Mouse (Mus musculus): Measurements from ENCODE around the gene Tulp4.

The Tulp4 gene

DNA sequence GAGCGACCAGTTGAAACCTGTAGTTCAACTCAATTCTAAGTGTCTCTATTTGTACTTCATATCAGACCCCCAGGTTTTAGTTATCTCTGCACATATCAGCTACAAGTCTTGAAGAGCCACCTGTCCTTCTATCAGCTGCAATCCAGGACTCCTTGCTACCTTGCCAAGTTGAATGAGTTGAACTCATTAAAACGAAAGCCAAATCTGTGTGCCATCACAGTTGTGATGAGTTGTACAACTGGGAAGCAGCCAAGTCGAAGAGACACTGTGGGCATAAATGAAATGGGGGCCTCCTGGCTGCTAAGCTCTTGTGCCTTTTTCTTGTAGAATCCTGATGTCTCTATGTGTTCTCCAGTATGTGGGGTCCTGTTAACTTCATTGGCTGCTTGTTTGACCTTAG, 19.2 kb downstream of the Tulp4 start:
- no peak for DNase-seq

DNA sequence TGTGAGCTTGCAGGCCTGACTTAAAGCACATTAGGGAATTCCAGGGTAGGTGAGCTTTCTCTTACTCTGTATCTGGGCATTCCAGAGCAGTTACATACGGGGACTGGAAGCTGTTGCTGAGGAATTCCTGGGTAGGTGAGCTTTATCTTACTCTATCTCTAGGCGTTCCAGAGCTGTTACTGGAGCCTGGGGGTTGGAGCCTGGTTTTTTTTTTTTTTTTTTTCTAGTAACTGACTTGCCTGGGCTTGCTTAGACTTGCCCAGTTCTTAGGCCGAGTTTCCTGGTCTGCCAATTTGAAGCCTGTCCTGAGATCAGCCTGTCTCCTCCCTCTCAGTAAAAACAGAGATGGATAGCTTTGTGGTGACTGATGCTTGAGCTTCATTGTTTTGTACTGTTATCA, 21.8 kb downstream of the Tulp4 start:
- no peak for DNase-seq

DNA sequence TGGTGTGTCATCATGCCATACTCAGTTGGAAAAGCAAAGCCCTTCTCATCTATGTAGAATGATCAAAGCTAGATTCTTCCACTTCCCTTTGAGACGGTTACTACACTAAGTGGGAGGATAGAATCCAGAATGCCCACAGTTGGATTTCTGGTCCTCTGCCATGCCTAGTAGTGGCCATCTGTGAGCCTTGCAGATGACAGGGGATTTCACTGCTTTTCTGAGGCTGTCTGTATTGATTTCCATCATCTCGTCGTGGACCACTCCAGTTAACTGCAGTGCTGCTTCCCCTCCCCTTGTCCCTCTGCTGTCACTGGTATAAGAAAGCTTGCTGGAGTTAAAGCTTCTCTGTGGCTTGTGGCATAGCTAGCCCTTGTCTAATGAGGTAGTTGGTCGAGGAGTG, 23.1 kb downstream of the Tulp4 start:
- DNase-seq = no peak

DNA sequence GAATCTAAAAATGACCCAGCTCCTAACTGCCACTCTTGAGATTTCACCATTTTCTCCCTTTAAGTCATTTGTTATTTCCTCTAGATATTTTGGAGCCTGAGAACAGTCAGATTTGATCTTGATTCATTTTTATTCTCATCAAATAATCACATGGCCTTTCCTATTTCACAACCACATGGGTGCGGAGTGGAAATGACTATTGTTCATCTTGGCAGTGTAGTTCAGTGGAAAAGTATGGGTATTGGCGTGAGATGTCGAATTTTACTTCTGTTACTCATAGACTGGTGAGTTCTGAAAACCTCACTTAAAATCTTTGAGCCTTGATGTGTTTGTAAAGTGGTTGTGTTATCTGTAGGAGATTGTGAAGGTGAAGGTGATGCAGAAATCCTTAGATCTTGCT, 24.8 kb downstream of the Tulp4 start:
- DNase-seq = no peak

DNA sequence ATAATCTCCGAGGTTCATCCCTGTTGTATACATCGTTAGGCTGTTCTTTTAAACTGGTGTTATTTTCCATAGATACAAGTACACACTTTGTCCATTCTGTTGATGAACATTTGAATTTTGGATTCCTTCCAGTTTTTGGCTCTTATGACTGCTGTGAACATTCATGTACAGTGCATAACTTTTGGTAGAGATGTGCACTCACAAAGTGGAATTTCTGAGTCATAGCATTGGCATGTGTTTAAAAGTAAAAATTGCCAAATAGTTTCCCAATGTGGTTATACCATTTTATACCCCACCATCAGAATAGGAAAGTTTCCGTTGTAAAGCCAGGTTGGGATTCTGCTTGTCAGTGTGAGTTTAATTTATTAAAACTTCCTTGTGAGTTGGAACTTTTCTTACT, 34.6 kb downstream of the Tulp4 start:
- DNase-seq = no peak

DNA sequence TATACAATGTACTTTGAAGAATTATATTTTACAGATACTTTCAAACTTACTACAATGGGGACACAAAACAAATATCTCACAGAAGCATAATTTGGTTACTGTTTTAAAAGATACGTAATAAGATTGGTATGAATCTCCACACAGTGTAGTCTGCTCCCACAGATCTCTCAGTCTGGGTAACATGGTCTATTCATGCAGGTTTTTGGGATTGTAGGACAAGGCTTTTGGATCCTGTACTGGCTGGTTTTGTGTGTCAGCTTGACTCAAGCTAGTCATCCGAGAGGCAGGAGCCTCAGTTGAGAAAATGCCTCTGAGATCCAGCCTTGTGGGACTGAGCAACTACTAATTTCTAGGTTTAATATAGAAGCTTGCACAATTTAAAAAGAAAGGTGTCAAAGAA, 35.1 kb downstream of the Tulp4 start:
- DNase-seq = no peak

DNA sequence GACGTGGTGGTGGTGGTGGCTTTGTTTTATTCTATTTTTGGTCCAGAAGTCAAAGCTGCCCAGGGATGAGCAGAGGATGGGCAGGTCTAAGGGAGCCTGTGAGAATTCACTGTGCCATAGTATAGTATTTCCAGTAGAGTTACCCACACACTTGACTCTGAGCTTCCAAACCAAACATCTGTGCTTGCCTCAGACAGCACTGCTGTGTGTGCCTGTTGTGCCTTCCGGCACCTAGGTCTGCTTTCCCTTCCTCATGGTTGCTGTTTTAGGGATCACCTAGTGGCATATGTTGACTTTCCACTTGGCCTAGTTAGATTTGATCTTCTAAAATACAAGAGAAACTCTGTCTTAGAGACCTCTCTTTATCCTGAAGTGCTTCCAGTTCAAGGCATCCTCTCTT, 39.0 kb downstream of the Tulp4 start:
- no peak for DNase-seq

DNA sequence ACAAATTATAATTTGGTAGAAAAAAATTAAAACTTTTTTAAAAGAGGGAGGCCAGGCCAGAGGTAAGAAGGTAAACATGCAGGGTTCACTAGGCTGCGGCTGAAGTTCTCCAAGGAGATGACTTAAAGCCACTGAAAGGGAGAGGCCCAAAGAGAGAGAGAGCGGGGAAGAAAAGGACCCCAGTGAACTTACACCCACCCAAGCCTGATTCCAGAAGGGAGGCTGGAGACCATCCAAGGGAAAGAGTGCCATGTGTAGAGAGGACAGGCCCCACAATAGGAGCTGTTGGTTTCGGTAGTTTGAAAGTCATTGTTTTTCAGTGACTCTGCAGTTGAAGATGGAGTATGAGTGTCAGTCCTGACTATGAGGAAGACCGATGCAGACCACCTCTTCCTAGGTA, 46.7 kb downstream of the Tulp4 start:
- DNase-seq = no peak

DNA sequence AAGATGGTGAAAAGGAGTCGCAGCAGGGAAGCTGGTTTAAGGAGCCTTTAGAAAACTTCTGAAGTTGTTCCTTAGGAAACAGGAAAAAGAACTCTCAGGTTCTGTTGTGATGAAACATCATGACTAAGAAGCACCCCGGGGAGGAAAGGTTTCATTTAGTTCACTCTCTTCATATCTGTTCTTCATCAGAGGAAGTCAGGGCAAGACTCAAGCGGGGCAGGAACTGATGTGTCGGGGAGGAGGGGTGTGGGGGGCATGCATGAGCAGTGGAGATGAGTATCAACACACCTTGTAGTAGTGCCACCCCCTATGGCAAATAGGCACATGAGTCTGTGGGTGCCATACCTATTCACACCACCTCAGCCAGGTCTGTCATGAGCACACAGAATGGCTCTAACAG, 47.3 kb downstream of the Tulp4 start:
- no peak for DNase-seq

DNA sequence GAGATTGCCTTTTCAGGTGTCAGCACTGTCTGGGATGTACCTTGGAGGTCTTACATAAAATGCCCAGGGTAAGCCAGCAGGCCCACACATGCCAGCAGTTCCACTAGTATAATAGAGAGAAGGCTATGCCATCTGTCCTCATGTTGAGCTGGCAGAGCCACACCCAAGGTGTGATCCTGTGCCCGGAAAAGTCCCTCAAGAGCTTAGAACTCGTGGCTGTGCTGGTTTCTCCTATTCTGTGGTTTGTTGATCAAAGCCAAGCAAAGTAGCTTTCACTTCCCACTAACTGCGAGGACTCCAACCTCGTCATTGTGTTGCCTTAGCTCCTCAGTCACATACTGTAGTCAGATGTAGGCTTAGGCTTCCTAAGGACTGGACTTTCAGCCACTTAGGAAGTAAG, 48.1 kb downstream of the Tulp4 start:
- DNase-seq = no peak

DNA sequence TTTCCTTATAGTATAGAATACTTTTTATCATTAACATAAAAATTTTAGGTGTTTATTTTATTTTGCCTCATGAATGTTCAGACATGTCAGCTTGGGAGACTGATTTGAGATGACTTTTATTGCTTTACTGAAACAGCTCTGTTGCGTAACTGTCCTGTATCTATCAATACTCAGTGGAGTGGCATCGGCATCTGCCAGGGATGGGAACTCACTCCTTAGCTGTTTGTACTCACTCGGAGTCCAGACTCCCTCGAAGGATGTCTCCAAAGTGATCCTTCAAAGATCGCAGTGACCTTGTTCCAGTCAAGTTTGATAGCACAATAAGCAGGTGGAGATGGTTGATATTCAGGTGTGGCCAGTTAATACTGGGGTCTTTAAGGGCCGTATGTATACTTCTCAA, 54.3 kb downstream of the Tulp4 start:
- DNase-seq = no peak

DNA sequence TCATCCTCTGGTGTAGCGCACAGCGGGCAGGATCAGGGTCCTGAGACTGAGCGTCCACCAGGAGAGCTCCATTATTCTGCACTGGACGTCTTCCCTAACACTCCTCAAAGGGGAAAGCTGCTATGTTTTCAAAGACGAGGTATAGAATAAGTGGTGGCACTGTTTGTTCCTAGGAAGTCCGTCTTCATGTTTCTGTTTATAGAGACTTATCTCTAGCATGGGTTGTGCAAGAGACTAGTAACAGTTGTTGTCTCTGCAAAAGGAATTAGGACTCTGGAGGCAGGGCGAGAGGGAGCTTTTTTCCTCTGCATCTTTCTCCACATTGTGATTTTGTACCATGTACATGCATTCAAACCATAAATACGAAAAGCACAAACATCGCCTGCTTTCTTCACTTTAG, 55.7 kb downstream of the Tulp4 start:
- no peak for DNase-seq

DNA sequence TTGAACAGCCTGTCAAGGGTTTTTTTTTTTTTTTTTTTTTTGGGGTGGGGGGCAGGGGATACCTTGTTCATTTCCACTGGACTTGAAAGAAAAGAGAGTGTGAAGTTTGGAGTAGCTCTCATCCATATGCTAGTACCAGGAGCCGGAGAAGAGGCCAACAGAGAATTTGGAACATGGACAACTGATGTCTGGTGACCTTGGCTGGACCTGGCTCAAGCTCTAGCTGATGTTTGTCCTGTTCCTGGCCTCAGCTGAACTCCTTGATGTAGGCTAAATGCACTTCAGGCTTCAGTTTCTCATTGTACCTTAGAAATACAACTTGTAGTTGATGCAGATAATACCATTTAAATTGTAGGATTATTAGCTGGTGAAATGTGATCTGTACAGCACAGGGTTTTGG, 56.5 kb downstream of the Tulp4 start:
- no peak for DNase-seq

DNA sequence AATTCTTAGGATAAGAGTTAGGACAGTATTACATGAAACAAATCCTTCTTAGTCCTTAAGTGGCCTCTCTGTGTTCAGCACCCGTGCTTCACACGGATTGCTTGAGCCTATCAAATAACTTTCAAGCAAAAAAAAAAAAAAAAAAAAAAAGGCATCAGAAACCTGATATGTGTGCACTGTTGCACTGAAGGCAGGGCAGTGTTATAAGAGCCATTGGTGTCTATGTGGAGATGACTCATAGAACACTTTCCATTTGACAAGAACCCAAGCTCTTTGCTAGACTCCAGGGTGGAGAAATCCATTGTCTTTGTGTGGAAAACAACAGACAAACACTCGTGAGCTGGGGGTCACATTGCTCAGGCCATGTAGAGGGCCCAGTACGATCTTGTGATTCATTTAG, 58.7 kb downstream of the Tulp4 start:
- DNase-seq = no peak

DNA sequence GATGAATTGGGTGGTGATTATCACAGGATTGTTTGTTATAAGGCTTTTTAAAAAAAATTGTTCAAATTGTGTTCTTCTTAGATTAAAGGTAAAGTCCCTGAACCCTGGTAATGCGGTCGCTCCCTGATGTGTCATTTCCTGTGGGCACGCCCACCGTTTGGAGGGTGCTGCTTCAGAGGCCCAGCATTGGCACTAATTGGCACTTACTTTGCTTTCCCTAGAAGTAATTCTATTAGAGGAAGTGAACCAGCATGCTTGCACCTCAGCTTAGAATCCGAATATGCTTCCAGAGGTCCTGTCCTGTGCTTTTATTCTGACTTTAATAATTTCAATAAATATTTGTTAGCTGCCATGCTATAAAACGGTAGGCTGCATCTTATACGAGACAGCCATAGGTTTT, 66.2 kb downstream of the Tulp4 start:
- DNase-seq = no peak

DNA sequence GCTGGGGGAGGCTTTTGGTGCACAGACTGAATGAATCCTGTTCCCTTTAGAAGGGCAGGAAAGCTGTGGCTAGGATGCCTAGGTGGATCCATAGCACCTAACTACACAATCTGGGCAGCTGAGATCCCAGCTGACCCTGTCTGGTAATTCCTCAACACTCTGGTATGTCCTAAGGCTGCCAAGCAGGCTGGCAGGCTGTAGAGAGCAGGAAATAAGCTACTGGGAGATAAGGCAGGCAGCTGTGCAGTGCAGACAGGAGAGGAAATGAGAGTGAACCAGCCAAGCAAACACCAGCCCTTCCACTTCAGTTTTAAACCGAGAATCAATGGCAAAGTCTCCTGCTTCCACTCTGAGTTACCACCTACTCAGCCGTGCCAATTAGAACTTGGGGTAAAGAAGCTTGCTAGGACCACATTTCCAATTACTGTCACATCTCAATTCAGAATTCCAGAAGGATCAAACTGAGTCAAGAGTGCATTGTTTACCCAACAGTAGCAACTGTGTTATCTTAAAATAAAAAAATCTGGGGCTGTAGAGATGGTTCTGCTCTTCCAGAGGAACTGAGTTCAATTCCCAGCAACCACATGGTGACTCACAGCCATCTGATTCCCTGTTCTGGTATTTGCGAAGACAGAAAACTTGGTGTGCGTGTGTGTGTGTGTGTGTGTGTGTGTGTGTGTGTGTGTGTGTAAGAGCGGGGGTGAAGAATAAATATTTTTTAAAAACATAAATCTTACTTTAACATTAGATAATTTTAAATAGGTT, 66.9 kb downstream of the Tulp4 start:
- DNase-seq = no peak

DNA sequence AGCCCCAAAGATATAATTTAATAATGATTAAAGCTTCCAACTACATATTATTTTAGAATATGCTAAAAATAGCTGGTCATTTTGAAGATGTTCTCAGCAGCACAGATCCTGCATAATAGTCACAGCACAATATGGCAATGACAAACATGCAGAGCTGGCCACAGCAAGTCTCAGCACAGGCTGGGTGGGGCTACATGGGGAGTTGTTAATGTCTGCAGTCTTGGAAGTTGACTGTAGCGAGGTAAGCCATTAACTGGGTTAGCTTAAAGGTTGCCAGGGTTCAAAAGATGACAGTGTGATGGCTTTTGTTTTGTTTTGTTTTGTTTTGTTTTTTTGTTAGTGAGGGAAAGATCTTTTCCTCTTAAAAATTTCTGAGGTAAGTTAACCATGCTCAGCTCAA, 68.3 kb downstream of the Tulp4 start:
- no peak for DNase-seq

DNA sequence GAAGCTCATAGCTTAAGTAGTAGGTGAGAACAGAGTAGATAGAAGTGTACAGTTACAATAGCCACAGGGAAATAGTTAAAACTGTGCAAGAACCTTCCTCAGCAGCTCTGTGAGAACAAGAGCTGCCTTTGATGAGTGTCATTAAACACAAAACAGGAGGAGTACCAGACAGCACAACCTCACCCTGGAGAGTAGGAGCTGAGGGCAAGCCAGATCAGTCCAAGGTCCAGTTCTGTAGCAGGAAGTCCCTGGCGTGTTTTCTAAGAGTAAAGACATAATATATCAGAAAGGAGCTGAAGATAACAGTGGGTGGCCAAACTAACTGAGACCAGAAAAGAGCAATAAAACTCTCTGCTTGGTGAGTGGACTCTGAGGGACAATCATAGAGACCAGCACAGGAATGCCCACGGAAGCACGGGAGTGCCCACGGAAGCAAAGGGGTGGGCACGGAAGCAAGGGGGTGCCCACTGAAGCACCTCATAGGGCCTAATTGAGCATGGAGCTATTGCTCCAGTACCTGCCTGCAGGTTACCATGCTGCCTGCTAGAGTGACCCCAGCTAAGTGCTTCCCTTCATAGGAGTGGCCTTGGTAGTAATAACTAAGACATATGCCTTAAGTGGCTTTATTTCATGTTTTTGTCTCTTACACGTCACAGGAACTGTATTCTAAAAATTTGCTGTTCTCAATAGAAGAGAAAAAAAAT, 72.5 kb downstream of the Tulp4 start:
- DNase-seq = no peak

DNA sequence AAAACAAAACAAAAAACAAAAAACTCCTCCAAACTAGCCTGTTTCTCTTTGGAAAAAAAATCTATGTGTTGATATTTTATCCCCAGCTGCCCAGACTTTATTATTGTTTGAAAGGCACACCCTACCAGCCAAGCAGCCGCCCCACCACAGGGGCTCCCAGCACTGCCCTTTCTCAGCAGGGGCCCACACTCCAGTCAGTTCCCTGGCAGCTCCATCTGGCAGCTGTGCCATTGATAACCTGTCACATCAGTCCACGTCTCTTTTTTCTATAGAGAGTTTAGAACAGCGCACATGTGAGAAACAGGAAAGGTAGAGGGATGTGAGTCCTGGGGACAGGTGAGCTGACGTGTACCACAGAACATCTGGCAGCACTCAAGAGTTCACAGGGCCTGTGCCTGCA, 73.2 kb downstream of the Tulp4 start:
- DNase-seq = no peak

DNA sequence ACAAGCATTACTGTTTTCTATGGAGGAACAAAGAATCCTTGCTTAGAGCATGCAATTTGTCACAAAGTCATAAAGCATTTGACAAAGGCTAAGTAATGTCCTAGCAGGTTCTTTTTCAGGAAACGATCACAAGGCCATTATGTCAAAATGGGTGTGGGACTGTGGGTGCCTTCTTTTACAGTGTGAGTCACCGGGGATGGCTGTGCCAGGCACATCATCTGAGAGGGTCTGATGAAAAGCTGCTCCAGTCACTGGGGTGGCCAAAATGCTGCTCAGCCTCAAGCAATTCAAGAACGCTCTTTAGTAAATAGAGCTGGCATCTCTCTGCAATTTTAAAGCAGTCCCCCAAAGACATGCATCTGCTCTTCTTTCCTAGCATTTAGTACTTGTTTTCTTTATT, 74.2 kb downstream of the Tulp4 start:
- DNase-seq = no peak

DNA sequence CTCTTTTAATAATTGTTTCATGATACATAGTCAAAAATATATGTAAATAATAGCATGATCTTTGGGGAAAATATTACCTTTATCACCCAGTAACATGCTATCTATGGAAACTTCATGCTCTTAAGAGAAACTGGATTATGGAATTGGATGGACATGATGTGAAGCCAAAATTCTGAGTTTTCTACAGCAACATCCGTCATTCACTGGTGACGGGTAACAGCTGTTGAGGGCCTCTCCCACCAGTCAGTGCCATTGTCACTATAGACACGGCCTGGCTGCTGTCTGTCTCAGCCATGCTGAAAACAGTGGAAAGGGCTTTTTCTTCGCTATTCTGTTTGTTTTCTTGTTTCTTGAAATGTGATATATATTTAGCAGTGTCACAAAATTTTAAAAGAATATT, 76.5 kb downstream of the Tulp4 start:
- DNase-seq = no peak

DNA sequence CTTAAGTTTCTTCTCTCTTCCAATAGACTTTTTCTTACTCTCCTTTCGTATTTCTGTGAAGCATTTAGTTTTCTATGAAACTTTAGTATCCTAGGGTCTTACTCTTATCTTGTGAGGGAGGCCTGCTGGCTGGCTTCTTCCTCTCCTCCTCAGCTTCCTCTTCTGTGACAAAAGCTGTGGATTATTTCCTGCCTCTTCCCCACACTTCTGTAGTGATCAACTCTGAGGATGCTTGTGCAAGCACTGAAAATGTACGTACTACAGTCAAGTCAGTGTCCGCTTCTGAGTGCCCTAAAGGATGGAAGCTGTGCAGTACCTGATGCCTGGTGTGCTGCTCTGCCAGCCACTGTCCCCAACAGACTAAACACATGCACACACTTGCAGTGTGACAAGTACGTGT, 80.4 kb downstream of the Tulp4 start:
- no peak for DNase-seq

DNA sequence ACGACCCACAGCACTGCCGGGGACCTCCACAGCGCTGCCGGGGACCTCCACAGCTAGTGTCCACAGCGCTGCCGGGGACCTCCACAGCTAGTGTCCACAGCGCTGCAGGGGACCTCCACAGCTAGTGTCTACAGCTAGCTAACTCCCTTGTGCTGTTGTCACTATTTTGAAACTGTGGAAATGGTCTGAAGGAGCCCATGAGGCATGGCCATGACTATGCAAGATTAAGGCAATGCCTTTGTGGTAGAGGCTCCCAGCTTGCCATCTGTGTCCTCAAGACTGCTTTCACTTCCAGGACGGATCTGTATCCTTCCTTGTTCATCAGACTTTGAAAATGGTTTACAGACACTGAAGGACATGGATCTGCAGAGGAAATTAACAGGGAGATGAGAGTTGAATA, 80.9 kb downstream of the Tulp4 start:
- DNase-seq = no peak

DNA sequence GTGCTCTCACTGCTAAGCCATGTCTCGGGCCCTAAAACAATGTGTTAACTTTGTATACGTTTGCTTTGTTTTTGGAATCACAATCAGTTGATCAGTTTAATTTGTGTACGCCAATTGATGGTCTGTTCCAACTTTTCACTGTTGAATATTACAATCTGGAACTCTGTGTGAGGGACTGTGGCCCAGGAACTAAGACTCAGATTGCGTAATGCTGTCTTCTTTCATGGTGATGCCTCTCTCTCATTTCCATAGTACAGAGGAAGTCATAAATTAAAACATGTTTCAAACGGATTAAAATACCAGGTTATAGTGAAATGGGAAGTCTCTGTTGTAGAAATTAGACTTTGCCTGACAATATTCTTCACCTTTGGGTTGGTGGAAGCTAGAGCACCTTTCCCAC, 83.0 kb downstream of the Tulp4 start:
- DNase-seq = no peak

DNA sequence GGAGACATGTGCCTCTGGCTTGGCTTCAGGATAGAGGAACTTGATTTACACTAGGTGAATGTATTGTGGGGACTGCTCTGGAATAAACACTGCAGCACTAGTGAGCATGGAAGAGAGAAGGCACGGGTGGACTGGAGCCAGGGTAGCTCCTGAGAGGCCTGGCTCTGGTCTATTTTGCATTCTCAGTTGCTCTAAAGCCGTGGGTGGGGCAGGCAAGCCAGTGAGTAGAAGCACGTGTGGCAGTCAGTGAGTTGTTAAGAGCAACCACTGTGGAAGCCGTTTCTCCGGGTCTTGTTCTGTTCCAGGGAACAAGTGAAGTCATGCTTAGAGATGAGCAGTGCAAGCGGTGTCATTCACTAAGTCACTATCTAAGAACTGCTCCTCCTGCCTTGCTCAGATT, 86.0 kb downstream of the Tulp4 start:
- DNase-seq = no peak

Data from embryo, embryonic 11 days (tissue).